Mouse (Mus musculus): ENCODE results near the gene Akt3.

Akt3 gene

DNA sequence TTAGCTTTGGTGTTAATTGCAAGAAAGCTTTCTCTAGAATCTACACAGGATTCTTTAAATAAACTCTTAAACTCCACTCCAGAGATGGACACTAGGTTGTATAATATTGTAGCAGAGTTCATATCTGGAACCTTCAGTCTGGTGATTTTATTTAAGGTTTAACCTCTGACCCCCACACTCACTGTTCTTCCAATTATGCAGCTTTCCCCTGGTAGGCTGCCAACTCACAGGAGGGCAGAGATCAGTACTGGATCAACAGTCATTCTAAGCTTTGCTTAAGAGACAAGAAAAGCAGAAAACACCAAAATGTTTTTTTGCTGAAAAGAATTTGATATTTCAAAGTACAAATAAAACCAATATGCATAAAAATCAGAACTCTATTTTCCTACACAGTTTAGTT lies 212.1 kb downstream of the Akt3 start:
- DNase-seq, result no peak

DNA sequence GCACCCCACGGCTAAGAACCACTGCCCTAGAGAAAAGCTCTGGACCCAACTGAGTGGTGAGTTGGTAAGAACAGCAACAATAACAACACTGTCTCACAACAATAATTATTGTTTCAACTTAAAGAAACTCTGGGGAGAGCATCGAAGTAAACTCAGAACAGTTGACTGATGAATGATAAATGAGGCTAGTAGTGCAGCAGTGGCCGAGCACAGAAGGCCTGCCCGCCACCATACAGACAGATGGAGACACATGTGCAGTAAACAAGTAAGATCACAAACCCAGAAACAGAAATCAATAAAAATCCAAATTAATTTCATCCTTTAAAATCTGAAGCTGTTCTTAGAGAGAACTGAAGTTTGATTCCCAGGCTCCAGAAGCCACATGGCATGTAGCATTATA lies 217.9 kb downstream of the Akt3 start:
- no peak for DNase-seq

DNA sequence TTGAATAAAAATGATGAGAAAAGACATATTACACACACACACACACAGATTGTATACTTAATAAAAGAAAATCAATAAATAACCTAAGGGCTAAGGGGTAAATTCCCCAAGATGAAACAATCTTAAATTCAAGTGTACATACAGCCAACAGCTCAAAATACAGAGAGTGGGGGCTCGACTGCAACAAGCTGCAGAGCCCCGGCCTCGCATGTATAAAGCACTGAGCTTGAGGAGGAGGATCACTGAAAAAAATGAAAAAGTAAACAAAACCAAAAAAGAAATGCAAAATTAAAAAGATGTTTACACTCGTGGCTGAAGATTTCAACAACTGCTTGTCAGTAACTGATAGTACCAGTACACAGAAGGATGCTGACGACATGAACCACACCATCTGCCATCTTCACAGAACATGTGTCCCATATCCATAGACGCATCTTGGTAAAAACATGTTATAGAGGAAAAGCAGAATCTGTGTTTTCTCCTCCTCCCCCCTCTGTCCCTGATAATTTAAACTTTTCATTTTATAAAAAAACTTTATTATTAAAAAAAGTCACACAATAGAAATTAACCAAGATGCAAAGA lies 218.8 kb downstream of the Akt3 start:
- no peak for DNase-seq

DNA sequence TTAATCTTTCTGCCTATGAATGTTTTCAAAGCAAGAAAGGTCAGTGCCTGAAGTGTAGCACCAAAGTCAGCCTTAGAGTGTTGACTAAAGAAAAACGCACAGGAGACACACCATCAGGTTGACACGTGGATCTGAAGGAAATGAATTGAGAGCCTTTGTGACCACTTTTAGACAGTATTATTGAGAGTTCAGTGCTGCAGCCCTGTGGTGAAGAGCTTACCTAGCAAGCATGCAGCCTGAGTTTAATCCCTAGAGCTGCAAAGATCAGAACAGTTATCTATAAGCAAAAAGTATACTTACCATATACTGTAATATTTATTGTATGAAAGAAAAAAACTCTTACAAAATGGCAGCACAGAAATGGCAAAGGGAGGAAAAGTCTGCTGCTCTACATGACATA lies 219.6 kb downstream of the Akt3 start:
- no peak for DNase-seq

DNA sequence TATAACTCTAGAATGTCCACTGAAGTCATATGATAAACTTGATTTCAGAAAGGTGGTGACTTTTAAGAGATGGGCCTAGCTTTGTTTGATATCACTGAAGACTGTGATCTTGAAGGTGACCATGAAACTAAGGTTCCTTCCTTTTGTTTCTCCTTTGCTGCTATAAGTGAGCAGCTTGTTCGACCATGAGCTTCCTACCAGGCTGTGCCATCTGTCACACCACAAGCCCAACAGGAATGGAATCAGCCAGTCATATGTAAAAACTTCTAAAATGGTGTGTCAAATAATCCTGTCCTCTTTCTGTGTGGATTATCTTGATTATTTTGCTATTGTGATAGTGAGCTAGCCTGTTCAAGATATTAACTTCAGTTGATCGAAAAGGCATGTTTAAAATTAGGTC lies 222.5 kb downstream of the Akt3 start:
- no peak for DNase-seq

DNA sequence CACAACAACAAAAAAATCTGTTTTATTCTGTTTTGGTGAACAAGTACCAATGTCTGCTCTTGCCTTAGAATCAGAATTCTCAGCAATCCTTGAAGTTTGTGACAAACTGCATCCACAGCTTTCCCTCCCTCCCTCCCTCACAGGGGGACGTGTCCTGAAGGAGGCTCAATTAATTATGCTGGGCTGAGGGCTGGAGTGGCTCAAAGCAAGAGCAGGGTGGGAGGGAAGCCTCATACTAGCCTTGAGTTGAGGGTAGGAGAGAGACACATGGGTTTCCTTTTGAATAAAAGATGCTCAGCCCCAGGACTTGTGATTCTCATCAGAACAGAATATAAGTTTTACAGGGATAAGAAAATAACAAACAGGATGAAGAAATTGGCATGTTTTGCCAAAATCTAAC lies 225.8 kb downstream of the Akt3 start:
- DNase-seq, result no peak

DNA sequence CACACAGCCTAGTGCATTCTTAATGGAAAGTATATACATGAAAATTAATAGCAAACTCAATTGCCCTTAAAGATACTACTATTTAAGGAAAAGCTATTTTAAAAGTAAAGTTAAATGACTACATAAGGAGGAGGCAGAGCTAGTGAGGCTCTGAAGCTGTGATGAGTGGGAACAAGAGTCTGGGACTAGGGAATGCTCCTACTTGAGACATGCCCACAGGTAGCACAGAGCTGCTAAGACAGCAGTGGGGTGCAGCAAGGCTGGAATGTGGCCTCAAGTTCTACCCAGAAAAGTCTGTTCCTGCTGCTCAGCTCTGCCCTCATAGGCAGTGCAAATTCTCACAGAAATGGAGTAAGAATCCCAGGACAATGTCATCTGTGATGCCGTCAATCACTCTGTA lies 226.8 kb downstream of the Akt3 start:
- no peak for DNase-seq

DNA sequence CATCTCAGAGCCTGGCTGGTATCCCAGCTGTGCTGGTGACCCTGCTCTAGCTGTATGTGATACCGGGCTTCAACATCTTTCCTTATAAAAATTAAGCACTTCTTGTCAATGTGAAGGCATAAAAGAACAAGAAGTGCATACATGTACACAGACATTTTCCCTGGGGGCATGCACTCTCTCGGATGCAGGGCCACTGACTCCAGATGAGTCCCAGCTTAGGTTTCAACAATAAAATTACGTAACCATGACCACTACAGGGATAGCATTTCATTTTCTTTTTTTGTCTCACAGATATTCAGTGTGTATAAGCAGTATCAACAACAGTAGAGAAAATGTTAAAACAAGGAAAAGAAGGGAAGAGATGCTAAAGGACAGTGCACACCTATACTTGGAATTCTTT lies 227.3 kb downstream of the Akt3 start:
- no peak for DNase-seq

DNA sequence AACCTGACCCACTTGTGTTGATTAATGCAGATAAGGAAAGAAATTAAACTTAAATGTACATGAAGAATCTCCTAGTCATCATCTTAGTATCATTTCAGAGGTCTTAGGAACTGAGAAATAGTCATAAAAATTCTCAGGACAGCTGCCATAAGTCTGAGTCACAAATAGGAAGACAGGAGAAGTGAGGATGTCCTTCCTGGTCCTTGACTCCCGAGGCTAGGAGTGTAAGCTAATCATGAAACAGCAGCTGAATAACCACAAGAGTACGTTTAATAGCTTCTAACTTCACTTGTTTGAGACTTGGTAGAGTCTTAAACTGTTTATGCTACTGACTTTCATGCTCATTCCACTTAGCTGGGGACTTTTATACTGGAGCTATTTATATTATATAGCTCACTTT lies 229.0 kb downstream of the Akt3 start:
- no peak for DNase-seq

DNA sequence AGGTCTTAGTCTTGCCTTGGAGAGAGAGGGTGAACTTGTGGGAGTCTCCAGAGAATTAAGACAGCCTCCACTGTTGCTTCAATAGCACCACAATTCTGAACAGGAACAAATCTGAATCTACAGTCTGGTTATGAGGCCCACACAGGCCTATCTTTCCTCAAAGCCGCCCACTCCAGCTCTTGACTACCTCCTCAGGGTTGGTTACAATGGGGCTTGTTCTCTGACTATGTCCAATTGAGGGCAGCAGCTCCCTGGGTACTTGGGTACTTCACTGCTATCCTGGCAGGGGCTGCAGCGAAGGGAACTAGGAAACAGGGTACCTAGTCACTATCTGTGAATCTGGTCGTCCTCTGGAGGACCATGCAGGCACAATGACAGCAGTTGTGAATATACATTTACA lies 230.3 kb downstream of the Akt3 start:
- DNase-seq, result no peak

DNA sequence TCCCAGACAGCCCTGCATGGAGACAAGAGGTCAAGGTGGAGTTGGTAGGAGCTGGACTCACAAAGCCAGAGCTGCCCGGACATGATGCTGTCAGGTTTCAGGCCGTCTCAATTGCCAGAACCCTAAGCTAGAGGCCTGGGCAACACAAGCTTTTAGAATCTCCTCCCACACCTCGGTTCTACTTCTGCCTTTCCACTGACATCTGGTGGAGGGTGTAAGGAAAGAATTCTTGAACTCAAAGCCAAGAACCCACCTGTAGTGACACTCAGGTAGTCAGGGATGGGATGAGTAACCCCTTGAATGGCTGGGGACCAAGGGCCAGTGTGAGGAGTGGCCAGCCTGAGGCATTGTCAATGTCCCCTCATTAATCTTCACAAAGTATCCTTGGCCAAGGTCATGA lies 235.3 kb downstream of the Akt3 start:
- DNase-seq, result no peak

DNA sequence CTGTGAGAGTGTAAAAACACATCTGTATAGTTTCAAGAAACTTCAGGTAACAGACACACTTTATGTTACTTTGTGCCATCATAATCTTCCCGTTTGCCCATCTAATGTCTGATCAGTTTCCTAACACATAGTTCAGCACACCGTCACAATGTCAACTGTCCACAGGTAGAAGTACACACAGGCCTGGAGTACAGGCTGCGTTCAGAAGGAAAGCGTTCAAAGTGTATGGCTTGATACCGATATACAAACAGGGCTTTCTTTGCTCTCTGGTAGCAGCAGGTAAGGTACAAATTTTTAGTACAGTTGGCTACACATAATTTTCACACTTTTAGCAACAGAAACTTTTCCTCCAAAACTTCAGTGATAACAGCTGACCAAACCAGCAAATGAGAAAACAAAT lies 238.3 kb downstream of the Akt3 start:
- DNase-seq, result no peak

DNA sequence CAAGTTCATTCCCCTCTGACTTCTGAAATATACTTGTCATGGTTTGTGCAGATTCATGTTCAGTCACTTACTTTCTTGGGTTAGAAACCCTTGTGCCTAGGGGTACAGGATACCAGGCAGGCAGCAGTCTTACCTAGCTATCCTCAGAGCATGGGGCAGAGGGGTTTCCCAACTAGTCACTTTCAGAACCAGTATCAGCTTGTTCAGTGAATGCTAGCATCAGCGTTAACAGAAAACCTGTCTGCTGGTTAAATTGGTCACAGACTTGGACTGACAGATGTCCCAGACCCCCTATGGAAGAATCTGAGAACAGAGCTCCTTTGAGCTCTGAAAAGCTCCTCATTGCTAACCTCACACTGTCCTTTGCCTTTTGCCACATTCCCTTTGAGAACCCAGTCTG lies 239.3 kb downstream of the Akt3 start:
- DNase-seq, result no peak

DNA sequence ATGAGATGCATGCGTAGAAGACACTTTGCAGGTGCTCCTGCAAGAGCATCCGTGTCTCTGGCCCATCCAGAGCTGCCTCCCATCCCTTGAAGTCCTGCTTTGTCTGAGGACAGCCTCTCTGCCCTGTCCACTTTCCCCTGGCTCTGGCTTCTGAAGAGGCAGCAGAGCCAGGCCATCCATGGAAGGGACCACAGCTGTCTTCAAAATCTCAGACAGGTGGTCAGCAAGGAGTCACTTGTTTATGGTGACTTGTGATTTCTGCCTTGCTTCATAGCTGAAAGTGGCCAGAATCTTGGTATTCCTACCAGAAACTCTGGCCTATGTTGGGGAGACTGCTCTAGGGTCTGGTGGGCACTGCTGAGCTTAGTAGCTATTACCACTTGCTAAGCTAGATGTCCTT lies 241.3 kb downstream of the Akt3 start:
- DNase-seq, result no peak

DNA sequence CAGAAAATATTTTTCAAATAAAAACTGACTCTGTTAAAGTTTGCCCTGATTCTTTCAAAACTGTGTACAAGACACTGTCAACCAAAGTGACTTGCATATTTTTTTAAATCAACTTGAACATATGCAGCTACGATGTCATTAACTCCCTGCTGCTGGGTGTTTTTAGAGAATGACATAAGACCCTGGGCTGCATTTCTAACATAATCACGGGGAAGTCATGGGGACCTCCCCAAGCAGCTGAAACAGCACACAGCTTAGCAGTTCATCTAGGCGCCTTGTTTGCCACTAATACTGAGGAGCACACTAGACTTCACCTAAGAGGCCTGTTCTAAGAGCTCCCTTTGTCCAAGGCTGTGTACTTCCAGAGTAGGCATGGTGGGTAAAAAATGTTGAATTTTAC lies 242.1 kb downstream of the Akt3 start:
- no peak for DNase-seq

DNA sequence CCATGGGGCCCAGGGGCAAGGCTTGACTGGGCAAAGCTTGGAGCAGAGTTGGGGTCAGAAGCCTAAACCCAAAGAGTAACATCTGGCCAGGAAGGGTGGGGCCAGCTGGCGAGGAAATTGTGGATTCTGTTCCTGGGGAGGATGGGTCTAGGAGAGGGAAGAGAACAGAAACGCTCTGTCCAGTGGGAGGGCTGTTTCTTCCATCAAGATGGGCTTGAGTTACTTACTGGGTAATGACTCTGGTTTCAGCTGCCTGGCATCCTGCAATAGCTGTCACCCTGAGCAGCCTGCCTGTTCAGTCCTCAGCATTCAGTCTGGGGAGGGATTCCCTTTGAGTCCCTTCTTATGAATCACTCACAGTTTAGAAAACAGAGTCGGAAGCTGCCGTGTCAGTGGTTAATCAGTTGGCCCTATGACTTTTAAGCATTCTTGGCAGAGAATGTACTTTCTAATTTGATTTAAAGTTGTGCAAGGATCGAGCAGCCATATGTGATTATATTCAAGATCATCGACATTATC lies 243.0 kb downstream of the Akt3 start:
- no peak for DNase-seq

DNA sequence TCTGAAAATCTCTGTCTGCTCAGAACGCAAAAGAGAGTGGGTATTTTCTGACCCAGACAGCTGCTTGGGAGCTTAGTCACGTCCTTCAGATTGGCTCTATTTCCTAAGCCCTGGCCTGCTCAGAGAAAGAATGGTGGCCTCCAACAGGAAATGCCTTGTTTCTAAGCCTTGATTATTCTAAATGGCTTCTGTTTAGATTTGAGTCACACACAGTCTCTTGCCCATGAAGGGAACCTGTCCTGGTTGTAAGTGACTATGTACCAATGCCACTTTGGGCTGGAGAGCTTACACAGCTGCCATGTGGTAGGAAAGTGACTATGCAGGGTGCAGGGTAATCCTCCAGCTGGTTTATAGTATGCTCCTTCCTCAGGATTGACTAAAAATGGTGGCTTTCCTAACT lies 243.7 kb downstream of the Akt3 start:
- DNase-seq, result no peak

DNA sequence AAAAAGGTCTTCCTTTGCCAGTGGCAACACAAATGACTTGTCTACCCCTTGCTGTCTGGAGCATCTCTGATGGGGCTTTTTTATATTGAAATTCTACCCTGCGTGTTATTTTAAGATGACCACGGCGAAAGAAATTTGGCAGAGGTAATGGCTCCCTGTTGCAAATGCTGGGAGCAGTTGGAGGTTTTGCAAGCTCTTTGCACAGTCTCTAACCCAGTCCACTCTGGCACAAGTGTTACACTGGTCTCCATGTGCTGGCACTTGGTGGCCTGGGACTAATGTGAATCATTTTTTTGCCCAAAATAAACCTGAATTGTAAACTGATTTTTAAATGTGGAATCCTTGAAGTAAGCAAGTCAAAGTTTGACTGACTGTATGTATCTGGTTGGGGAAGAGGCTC lies 244.2 kb downstream of the Akt3 start:
- DNase-seq, result no peak

DNA sequence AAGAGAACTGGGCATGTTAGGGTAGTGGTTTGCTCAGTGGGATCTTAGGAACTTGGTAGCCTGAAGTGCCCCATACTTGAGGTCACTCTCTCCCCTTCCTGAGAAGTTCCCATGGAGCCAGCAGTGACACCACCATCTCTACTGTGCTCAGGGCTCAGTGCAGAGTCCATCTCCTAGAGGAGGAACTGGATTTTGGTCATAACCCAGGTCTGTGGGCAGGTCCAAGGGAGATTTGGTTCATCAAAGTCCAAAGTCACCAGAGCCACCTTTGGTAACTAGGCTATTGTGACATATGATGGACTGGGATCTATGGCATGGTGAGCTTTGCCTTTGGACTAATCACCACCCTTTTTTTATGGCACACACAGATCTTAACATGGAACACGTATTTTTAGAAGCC lies 244.7 kb downstream of the Akt3 start:
- no peak for DNase-seq

DNA sequence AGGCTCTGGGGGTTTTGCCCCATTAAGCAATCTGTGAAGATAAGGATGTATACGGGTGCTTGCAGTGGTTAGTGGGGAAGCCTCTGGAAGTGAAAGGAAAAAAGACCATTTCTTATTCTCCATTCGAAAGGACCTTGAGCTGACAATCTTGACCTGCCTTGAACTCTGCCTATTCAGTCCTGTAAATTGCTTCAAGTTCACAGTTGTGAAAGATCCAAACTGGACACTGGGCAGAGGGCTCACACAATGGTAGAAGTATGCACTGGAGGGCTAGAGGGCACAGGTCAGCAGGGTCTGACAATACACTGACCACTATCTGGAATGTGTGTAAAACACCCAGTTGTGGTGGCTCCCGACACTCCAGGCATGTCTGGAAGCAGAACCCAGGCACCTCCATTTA lies 245.2 kb downstream of the Akt3 start:
- no peak for DNase-seq

DNA sequence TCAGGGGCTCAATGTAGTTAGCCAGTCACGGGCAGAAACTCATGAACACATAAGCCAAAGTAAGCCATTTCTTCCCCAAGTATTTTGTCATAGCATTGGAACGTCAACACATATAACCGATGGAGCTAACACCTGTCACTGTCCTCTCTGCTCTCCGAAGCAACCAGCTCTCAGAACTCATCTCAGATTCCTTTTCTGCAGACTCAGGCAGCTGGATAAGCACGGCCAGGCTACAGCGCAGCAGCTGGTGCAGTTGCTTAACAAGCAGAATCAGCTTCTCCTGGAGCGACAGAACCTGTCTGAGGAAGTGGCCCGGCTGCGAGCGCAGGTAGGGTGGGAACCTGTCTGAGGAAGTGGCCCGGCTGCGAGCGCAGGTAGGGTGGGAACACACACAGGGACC lies 246.3 kb downstream of the Akt3 start:
- DNase-seq, result no peak

DNA sequence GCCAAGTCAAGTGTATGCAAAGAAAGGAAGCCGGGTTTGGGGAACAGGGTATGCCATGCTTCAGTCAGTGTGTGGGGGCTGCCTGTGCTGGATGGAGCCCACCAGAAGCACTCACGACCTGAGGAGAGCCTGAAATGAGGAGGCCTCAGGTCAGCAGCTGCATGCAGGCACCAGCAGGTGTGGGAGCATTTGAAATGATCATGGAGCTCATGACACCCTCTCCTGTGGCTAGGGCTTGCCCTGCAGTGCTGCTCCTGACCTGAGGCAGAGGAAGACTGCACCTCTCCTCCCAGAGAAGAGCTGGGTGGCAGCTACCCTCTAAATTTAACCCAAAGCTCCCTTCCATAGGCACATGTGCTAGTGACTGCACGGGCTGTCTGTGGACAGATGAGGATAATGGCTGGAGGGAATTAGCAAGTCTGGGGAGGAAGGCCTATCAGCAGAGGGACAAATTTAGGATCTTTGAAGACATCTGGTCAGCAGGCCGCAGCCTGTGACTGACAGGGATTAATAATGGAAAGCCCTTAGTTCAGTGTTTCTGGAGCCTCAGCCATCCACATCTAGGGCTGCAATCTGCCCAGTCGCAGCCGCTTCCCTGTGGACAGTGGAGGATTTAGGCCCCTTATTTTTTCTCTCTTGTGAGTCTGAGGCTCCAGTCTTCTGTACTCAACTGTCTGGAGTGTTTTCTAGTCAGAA lies 247.2 kb downstream of the Akt3 start:
- no peak for DNase-seq

DNA sequence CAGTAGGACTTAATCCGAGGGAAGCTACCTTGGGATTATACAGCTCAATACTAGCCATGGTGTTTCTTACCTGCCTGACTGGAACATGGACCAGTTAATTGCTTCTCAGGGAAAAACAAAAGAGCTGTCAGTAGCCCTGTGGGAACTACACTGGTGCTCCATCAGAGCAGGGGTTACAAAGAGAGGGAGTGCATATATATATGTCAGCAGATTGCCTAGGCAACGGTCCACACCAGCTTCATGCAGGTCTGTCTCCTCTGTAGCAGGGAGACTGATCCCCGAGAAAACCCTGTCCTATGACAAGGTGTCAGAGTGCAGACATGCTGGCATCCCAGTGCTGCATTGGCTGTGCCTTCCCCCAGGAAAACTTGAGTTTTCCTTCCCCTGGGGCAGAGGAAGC lies 248.0 kb downstream of the Akt3 start:
- no peak for DNase-seq

DNA sequence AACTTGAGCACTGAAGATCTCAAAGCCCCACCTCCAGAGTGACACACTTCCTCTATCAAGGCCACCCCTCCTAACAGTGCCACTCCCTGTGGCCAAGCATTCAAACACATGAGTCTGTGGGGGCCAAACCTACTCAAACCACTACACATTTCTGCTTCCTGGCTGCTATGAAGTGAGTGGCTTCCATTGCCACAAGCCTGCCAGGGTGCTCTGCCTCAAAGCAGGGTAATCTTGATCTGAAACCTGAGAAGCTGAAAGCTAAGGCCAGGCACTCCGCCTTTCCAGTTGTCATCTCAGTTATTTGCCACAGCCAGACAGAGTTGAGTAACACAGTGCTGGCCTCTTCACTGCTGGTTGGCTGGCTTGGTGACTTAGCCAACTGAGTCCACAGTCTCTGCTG lies 249.2 kb downstream of the Akt3 start:
- no peak for DNase-seq

DNA sequence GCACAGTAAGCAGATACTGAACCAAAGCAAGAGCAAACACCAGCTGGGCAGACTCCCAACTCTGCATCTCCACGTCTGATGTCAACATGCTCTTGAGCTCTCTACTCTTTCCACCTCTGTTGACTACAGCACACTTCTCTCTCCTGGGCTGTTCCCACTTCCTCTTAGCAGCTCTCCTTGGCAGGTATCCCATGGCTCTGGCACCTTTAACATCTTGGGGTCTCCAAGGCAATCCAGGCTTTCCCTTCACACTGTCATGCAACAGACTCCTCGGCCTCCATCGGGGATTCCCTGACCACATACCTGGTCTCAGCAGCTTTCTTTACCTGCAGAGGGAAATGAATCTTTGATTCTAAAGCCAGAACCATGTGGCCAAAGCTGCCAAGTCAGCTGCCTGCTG lies 250.6 kb downstream of the Akt3 start:
- no peak for DNase-seq

Data from thymus, postnatal 25 days (tissue).